Mouse (Mus musculus) left cerebral cortex, postnatal 25 days (tissue): ENCODE measurements around the gene Myo1f. TPM values are rescaled to one million over a fixed set of nuclear protein-coding genes. Genes with fewer than 3 reads are reported as not detected.
"Not testable (repeated sequence)": the region's sequence is repeated elsewhere in the genome, so short reads cannot be mapped to it uniquely, and the experiment has no call there.

ENCODE experiments used
- DNase-seq, 2 experiments: peaks; one replicate each; pipeline ENCODE4 v3.0.0; 2022; ENCODE audit warnings: low spot score in 2 of 2, mixed read lengths in 1 of 2
- intact Hi-C: fragments of 180-260 bp; cut with DNase I; formaldehyde crosslinking; loops from one replicate; pipeline ENCODE4 v1.15.1; 2025
- total RNA-seq, 2 experiments: library from RNA; stranded (reverse); gene quantifications; 2 replicates each; pipeline ENCODE4 v1.2.3; 2021

Myo1f gene
- total RNA-seq, 2 experiments from 2014 or later, result 1.6 to 2.2 TPM

DNA sequence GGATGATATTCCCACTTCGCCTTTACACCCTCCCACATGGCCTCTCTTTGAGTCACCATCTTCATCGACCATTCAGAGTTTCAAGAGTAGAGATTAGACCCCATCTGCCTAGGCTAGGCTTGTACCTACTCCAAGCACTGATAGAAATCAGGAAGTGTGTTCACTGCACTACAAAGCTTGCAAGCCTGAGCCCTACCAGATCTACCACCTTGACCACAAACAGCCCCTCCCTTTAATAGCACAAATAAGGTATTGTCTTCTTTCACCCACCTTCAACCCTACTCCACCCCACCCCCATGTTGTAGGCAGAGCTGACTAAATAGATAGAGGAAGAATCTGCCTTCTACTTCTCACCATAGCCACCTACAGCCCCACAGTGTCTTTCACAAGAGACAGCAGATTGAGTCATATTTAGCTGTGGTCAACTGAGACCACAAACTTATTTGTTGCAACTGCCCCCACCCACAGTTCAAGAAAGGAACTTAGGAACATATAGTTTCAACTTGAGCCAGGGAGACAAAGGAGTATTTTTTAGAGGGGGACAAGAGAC, 8.1 kb downstream of the Myo1f start:
- intact Hi-C loops, result no loop called here
- DNase-seq, result peak in 1 of 2 experiments; percentile 9

DNA sequence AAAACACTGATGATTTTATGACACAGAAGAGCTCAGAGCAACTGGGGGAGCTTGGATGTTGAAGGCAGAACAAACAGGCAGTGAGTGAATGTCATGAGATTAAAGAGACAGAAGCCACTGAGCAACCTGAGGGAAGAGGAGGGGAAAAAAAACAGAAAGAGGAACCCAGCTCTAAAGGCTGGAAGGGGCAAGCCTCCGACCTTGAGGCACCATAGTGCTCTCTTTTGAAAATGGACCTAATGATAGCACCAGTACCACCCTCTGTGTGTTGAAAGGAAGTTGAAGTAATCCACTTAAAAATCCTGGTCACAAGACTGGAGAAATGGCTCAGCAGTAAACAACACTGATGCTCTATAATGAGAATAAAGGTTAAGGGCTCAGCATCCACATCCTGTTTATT, 9.1 kb downstream of the Myo1f start:
- intact Hi-C loops, result no loop called here

DNA sequence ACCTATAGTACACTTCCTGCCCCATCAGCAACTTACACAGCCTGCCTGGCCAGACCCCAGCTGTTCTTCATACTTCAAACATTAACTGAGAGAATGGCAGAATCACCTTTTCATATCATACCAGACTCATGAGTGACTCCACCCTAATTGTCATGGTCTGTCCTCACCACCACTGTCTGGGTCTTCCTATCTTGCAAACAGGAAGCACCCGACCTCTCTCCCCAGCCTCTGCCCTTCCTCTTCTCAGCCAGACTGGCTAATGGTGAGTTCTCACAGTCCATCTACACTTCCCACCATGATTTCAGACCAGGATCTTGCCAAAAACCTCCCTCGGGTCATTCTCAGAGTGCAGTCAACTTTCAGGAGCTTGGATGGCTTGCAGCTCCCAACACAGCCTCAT, 10.7 kb downstream of the Myo1f start:
- intact Hi-C loops, result no loop called here
- no peak for DNase-seq

More for the DNA sequence above, 9.1 kb downstream of the Myo1f start:
- no peak for DNase-seq

DNA sequence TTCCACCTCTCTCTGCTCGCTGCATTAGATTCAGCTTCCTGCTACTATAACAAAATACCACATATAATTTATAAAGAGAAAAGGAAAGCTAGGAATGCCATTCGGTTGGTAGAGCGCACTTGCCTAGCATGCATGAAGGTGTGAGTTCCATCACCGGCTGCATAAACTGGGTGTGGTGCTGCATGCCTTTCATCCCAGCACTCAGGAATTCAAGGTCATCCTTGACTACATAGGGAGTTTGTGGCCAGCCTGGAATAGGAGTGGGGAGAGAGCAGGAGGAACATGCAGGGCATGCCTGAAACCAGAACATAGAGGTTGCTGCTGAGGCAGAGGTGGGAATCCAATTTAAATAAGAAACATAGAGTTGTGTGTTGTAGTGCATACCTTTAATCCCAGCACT, 28.6 kb downstream of the Myo1f start:
- intact Hi-C loops, result no loop called here
- no peak for DNase-seq

DNA sequence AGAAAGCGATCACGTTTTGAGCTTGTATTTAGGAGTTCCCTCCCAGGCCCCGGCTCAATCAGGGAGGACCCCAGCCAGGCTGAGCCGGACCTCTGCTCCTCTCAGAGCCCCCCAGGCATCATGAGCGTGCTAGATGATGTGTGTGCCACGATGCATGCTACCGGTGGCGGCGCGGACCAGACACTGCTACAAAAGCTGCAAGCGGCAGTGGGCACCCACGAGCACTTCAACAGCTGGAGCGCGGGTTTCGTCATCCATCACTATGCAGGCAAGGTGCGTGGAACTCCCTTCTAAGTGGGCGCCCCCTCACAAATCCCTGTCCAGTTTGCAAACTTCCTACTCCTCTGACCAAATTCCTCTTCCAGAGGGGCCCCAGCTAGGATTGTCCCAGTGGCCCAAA, 30.5 kb downstream of the Myo1f start:
- intact Hi-C loops, result no loop called here
- DNase-seq, result no peak

DNA sequence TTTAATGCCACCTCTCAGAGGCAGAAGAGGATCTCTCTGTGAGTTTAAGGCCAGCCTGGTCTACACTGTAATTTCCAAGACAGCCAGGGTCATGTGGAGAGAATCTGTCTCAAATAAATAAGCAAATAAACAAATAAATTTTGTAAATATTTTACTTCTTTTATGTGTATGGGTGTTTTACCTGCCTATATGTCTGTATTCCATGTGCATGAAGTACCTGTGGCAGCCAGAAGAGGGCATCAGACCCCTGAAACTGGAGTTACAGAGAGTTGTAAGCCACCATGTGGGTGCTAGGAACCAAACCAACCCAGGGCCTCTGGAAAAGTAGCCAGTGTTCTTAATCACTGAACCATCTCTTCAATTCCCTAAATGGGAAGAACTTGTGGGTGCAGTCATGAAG, 41.8 kb downstream of the Myo1f start:
- DNase-seq, result no peak
- intact Hi-C loops, result no loop called here

DNA sequence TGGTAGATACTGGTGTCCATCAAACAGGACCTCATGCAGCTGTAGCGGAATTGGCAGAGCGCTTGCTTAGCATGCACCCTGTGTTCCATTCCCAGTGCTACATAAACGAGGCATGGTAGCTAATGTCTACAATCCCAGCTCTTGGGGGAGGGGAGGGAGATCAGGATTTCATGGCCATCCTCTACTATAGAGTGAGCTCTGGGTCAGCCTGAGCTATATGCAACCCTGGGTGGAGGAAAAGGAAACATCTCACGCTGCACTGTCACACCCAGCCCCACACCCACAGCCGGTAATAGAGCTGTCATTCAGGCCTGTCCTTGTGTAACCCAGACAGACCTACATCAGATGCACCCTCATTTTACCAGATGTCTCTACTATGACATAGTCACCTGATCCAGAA, 43.0 kb downstream of the Myo1f start:
- no peak for DNase-seq
- intact Hi-C loops, result no loop called here

DNA sequence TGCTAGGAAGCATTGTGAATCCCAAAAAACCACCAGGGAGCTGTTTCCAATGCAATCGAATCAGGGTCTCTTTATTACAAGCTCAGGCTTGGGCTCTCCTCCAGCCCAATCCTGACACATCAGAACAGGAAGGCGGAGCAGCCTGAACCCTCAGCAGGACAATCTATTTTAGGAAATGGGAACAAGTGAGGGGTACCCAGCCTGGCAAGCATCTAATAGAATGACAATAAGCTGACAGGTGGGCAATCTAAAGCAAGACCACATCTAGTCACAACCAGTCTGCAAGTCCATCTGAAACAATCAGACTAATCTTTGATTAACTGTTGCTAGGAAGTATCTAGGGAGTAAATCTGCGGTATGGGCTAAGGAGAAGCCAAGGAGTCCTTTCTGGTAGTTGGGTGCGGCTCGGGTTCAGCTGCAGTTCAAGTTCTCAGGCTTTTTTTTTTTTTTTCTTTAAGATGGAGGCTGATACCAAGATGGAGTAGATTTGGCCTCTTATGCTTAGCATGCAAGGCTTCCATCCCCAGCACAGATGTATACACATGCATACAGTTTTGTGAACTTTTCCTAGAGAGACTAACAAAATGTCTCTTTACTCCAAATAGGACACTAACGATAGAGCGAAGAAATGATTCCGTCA, 44.4 kb downstream of the Myo1f start:
- intact Hi-C loops, result no loop called here
- no peak for DNase-seq

DNA sequence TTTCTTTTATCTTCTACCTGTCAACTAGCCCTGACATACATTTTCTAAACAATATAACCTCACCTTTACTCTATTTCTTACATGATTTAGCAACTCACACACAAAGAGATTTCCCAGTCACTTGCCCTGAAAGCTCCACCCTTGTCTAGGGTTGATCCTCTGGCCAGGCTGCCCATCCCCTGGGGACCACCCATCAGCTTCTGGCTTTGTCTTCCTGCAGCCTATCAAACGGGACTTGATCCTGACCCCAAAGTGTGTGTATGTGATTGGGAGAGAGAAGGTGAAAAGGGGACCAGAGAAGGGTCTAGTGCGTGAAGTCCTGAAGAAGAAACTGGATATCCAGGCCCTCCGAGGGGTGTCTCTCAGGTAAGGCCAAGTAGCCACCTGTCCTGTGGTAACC, 45.3 kb downstream of the Myo1f start:
- intact Hi-C loops, result no loop called here
- no peak for DNase-seq

DNA sequence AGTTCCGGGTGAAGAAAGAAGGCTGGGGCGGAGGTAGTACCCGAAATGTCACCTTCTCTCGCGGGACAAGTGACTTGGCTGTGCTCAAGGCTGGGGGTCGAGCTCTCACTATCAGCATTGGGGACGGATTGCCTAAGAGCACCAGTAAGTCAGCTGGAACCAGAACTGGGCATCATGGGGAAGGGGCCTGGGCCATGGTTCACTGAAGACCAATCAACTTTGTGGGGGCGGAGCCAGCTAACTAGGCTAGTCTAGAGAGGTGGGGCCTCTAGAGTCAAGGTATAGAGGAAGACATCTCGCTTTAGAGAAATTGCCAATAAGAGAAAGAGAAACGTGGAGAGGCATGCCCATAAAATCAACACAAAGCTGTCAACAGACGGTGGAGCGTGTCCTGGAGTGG, 46.4 kb downstream of the Myo1f start:
- intact Hi-C loops, result no loop called here

DNA sequence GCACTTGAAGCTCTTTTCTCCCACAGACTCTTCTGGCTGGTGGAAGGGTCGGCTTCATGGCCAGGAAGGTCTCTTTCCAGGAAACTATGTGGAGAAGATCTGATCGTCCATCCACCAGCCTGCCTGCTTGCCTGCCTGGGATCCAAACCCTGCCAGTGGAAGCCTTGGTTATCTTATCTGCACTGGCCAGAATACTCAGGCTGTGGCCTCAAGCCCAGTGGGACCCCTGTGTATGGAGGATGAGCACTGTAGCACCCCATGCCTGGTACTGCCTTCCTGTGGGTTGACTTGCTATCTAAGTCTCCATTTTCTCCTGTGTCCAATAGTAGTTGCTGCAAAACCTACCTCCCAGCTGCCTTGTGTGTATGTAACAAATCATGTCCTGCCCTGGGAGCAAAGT, 51.8 kb downstream of the Myo1f start:
- intact Hi-C loops, result no loop called here
- DNase-seq, result no peak

More for the DNA sequence above, 46.4 kb downstream of the Myo1f start:
- no peak for DNase-seq

DNA sequence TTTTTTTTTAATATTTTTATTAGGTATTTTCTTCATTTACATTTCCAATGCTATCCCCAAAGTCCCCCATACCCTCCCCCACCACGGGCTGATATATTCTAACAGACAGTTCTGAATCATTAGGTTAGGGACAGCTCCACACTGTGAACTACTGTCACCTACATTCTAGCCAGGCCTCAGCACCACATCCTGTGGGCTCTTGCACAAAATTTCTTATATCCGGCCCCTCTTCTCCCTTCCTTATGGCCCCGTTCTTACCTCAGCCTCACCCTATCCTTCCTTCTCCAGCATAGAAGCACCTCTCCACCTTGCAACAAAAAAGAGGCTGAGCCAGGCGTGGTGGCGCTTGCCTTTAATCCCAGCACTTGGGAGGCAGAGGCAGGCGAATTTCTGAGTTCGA, 55.0 kb downstream of the Myo1f start:
- no peak for DNase-seq
- intact Hi-C loops, result no loop called here

DNA sequence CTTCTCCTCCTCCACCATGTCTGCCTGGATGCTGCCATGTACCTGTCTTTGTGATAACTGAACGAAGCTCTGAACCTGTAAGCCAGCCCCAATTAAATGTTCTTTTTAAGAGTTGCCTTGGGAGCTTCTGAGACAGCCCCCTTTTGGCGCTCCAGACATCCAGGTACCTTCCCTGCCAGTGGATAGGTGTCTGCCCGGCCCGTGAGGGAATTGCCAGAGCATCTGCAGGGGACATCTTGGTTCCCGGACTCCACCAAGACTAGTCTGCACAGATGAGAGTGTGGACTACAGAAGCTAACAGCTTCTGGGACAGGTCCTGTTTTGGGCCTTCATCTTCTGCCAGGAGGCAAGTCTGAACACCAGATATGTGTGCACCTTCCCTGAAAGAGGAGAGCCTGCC, 58.2 kb downstream of the Myo1f start:
- DNase-seq, intact Hi-C loops: not testable (repeated sequence)

DNA sequence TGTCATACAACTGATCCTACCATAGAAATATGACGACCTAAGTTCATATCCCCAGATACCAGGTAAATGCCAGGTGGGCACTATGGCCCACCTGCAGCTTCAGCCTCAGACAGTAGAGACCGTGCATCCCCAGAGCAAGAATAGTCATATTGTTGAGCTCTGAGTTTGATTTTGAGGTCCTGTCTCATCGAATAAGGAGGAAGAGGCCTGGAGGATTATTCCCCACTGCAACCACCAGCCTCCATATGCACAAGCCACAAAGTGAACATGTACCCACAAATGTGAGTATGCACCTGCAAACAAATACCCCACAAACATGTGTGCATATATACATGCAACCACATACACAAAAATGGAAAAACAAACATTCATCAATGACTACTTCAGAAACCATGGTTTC, 71.8 kb downstream of the Myo1f start:
- intact Hi-C loops, result no loop called here
- no peak for DNase-seq

DNA sequence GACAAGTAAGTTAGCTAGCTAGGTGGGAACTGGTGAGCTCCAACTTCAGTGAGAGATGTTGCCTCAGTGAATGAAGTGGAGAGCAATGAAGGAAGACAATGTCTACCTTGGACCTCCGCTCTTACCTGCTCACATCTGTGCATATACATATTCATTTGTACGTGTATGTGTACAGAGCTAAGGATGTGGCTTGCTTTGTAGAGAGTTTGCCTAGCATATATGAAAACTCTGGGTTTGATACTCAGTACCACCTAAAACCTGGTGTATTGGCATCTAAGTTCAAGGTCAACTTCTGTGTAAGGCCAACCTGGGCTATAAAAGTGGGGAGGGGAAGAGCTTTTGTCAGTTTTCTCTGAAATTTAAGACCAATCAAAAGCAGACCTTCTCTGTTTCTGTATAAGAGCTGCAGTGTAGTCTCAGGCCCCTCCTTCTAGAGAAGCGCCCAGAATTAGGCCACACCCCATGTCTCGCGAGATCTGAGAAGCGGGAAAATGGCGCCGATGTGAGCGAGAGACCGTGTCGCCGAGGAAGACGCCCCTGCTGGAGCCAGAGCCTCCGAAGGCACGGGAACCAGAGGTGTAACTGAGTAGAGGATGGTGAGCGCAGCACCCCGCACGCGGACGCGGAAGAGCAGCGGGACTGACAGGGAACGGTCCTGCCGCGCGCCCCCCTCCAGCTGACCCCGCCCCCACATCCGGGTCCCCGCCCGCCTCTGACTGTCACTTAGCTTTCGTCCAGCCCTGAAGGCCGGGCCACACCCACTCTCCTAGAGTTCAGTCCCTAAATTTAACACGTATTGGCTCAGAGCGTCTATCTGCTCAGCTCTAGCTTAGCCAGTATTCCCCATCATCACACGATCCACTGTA, 73.3 kb downstream of the Myo1f start, which contains the start of gene Zfp414:
Gene Zfp414, plus strand, starts transcription at position 470 of the 866 bp plus-strand sequence.
- intact Hi-C loops, result no loop called here
- peak; percentile 90 to 92 for DNase-seq

DNA sequence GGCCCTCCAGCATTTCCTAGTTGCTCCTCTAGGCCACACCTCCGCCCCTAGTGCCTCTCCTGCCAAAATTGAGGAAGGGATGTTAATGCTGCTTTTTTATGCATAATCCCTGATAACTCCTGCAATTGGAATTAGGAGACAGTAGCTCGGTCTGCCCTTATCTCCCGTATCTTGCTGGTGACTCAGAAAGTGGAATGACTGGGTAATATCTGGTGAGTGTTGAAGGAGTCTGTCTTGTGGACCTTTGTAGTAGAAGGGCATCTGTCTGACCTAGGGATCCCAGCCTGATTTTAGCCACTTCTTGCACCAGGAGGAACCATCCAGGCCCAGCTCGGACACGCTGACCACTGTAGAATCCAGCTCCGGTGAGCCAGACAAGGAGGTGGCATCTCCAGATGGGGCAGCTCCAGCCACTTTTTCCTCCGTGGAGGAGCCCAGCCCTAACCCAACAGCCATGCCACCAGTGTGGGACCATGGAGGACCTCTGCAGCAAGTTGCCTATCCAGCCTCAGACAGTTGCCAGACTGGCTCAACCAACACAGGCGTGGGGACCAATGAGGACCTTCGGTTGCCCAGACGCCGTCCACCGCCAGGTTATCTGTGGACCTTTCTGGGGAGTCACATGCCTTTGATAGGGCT, 74.1 kb downstream of the Myo1f start:
- no peak for DNase-seq
- intact Hi-C loops, result no loop called here

DNA sequence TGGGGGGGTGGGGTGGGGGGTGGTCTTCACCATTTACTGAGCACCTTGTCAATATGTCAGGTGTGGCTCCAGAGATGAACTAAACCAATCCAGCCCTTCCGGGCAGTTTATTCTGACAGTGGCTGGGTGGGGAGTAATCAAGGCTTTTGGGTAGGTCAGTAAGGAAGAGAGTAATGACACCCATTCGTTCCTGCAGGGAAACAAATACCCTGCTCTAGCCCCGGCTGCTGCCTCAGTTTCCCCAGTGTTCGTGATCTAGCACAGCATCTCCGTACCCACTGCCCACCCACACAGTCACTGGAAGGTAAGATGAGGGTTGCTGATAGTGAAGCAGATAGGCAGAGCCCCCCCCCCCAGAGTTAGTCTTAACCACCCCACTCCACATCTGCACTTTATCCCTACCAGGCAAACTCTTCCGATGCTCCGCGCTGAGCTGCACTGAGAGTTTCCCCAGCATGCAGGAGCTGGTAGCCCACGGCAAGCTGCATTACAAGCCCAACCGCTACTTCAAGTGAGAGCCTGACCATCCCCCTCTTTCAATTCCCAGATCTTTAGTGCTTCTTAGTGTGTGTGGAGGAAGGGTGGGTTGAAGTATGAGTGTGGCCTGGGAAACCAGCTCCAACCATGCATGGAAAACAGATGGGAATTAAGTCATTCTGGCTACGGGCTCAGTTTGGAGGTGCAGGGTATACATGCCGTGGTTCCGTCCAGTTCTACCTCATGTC, 74.8 kb downstream of the Myo1f start:
- intact Hi-C loops, result no loop called here
- DNase-seq, result no peak

DNA sequence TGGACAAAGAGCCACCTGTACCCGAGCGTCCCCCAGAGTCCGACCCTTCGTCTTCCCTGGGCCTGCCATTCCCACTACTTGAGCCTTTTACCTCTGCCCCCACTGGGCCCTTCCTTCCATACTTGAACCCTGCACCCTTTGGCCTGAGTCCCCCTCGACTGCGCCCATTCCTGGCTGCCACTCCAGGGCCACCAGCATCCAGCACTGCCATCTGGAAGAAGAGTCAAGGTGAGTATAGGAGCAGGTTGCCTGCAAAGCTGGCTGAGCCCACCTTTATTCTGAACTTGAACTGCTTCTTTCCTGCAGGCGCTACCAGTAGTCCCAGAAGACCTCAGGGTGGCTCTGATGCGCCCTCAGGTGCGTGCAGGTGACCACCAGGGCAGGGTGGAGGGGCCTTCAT, 75.7 kb downstream of the Myo1f start:
- intact Hi-C loops, result no loop called here
- no peak for DNase-seq

DNA sequence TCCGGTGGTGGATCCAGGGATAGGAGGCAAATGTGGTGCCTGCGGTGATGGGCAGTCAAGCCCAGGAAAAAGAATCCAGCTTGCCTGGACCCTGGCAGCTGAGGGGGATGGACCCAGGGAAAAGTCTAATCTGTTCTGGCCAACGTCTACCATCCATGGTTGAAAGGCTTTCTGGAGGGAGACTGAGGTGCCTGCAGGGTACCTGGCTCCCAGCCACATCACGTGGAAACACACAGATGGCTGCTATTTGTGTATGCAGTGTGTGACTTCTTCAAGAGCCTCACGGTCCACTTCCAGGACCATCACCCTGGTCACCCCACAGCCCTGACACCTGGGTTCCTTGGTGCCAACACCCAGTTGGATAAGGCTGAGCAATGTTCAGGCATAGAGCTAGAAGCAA, 76.3 kb downstream of the Myo1f start:
- intact Hi-C loops, result no loop called here
- no peak for DNase-seq

DNA sequence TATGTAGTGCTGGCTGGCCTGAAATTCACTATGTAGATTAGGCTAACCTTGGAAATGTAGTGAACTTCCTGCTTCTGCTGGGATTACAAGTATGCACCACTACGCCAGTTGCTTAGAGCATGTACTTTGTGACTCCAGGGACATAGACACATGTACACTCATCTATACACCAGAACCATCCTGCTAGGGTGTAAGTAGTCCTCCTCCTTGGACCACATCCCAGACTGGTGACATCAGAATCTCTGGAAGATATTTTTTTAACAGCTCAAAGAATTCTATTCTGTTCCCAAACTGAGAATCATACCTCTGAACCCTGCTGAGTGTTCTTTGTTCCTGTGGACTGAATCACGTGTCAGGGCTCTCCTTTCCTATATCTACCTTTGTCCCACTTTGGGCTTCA, 81.5 kb downstream of the Myo1f start:
- intact Hi-C loops, result no loop called here

More for the DNA sequence above, 81.5 kb downstream of the Myo1f start:
- peak; percentile 42 to 91 for DNase-seq
